Mouse (Mus musculus): ENCODE measurements around the gene Mrgprb4.

Mrgprb4 gene

GRCm38 (mm10) chr7:48199188-48199587, at the start of gene Mrgprb4:
Gene Mrgprb4, minus strand, starts transcription at chr7:48199288.
- no peak for DNase-seq (ENCODE audit: low spot score)

- DNase-seq (ENCODE audit: low spot score): no peak
These were observed 27.0 kb upstream of the Mrgprb4 start for GRCm38 (mm10) chr7:48226114-48226513.

GRCm38 (mm10) chr7:48225065-48225464, 26.0 kb upstream of the Mrgprb4 start:
- DNase-seq (ENCODE audit: low spot score): no peak

DNA sequence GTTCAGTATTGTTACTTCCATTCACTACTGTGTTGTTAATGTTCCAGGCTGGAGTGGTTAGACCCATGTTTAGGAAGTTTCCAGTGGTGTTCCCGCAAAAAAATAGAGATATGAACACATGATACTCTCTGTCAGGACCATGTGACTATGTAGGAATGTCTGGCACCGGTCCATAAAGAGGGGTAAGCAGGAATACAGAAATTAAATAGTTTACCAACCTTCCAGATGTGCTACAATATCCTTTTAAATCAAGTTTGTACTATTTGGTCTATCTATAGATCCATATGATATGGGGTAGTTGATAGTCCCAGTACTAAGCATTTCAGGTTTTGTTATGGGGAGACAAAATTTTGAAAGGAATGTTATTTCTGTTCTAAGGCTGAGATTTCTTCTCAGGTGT, 30.2 kb downstream of the Mrgprb4 start, which contains the start of gene Mrgprb5:
Gene Mrgprb5, minus strand, starts transcription at position 101 of the 400 bp plus-strand sequence.
- DNase-seq (ENCODE audit: low spot score): no peak

- no peak for DNase-seq (ENCODE audit: low spot score)
These were observed 31.6 kb downstream of the Mrgprb4 start for GRCm38 (mm10) chr7:48167471-48167870.

All from retina, embryonic 14.5 days (tissue).